Mouse (Mus musculus) bone marrow, adult 2 months (tissue): Measurements from ENCODE around the gene Dnaja2.

Source experiments
- CTCF ChIP-seq: fragments of 200-500 bp; IDR thresholded peaks from 2 replicates; pipeline ENCODE4 v1.5.1; 2011; ENCODE audit warnings: low read length, control low read depth; ENCODE audit not compliant: control insufficient read depth, insufficient read depth
- POLR2A ChIP-seq: fragments of 200-500 bp; IDR thresholded peaks from 2 replicates; pipeline ENCODE4 v1.6.1; 2011; ENCODE audit warnings: low read depth, mild to moderate bottlenecking, control low read depth, low read length, borderline replicate concordance; ENCODE audit not compliant: control insufficient read depth

DNA sequence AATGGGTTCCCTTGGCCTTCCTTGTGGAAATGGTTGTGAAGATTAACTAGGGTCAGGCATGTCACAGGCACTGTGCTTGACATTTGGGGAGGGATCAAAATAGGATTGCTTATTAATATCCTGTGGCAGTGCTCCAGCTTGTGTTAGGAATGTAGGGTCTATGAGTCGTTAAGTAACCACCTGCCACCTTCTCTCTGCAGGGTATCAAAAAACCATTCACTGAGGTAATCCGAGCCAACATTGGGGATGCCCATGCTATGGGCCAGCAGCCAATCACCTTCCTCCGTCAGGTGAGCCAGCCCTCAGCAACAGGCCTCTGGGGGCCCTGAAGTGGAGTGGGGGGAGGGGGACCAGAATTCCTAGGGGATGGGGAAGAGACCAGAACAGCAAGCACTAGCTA lies 52.1 kb downstream of the Dnaja2 start:
- TF ChIP-seq CTCF (no peak), POLR2A (no peak)
